Mouse (Mus musculus) left cerebral cortex, adult 2 months (tissue): Measurements from ENCODE around the gene Gipc2. TPM values are rescaled to one million over a fixed set of nuclear protein-coding genes. Genes with fewer than 3 reads are reported as not detected.

Experiments used
- DNase-seq, 2 experiments: peaks; one replicate each; pipeline ENCODE4 v3.0.0; 2021 to 2022; ENCODE audit warnings: low spot score in 2 of 2, mixed read lengths in 1 of 2; ENCODE audit errors: extremely low spot score in 1 of 2
- H3K27ac ChIP-seq: fragments of 200-600 bp; 2 replicates; pipeline ENCODE4 v1.8.1; 2022
- H3K4me3 ChIP-seq: fragments of 200-600 bp; 2 replicates; pipeline ENCODE4 v1.8.1; 2022
- CTCF ChIP-seq: fragments of 200-600 bp; IDR thresholded peaks from 2 replicates; pipeline ENCODE4 v1.8.1; 2022; ENCODE audit warnings: antibody characterized with exemption, mild to moderate bottlenecking, moderate library complexity
- intact Hi-C: fragments of 180-260 bp; cut with DNase I; formaldehyde crosslinking; loops from one replicate; pipeline ENCODE4 v1.15.1; 2025
- total RNA-seq, 2 experiments: library from RNA; stranded (reverse); gene quantifications; 2 replicates each; pipeline ENCODE4 v1.2.3; 2021

Gene Gipc2
- total RNA-seq, 2 experiments from 2014 or later: 2.8 to 3.2 TPM

DNA sequence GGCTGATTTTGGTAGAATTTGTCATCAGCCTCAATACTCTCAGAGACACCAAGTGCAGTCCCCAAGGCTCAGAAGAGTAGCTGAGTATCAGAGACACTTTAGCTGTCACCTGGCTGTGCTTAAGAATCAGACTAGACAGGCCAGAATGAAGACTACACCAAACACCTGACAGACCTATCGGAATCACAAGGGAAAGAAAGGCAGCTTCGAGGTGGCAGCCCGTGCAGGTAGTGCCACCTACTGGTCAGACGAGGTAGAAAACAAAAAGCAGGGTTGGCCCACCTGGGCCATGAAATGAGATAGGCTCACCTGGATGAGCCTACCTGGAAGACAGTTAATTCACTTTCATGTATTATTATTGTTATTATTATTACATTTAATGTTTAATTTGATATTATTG, 76.9 kb downstream of the Gipc2 start:
- intact Hi-C loops: loop anchor here (1.0 to 5.0 kb wide), 3 partner anchors 252 to 372 kb away; partner anchors contain the start of gene Ptgfr
- DNase-seq: peak in 1 of 2 experiments; percentile 43
- no peak overlapping the region for H3K4me3 ChIP-seq
- no peak overlapping the region for H3K27ac ChIP-seq
- TF ChIP-seq CTCF: peak; percentile 84

DNA sequence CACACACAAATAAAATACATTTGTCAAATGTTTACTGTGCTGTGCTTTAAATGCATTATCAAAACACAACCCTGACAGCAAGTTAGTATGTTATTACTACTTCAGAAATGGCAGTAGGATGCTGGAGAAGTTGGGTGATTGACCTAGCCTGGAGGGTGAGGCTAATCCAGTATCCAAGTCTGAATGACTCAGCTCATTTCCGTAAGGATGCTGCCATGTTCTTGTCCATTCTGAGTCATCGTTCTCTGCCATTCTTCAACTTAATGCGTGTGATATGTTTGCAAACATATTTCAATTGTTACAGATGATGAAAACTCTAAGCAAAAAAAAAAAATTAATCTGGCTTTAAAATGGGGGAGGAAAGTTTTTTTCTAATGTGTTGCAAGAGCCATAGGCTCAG, 84.6 kb downstream of the Gipc2 start:
- H3K27ac ChIP-seq: no peak overlapping the region
- DNase-seq: no peak
- no peak overlapping the region for H3K4me3 ChIP-seq
- intact Hi-C loops: no loop called here
- no peak for TF ChIP-seq CTCF

- DNase-seq: no peak
- intact Hi-C loops: no loop called here
- H3K4me3 ChIP-seq: no peak overlapping the region
- no peak for TF ChIP-seq CTCF
- H3K27ac ChIP-seq: no peak overlapping the region
These were observed 89.9 kb downstream of the Gipc2 start for GRCm38 (mm10) chr3:152076088-152076487.

DNA sequence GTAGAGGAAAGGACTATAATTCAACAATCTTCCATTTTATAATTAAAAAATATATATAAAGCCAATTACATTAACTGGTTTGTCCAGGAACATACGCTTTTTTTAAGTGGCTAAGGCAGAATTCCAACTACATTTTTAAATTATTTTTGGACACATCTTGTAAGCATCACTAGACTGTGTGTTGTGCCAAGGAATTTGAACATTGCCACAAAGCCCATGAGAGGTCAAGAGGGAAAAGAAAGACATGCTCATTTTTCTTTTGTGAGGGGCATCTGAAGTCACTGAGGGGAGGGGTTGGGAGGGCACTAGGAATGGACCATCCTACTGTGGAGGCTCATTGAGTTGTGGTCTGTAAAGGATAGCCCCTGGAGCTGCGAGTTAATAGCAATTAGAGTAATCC, 97.0 kb downstream of the Gipc2 start:
- Histone ChIP-seq H3K4me3 (no peak overlapping the region), H3K27ac (no peak overlapping the region)
- intact Hi-C loops: no loop called here
- TF ChIP-seq CTCF: no peak
- no peak for DNase-seq

DNA sequence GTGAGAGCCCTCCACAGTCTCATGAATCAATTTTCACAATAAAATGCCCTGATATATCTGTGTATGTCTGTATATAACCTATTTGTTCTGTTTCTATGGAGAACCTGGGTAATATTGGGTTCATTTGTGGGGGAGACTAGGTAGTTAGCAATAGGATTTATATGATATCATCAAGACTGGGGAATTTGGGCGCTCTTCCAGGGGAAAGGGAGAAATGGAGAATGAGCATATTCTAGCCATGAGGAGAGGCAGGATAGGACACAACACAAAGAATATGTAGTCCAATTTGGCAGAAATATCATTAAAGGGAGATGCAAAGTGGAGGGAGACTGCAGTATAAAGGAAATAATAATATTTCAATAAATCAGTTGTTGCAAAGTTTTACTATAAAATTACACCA, 97.7 kb downstream of the Gipc2 start:
- Histone ChIP-seq H3K27ac (no peak overlapping the region), H3K4me3 (no peak overlapping the region)
- DNase-seq: no peak
- intact Hi-C loops: no loop called here
- no peak for TF ChIP-seq CTCF

- intact Hi-C loops: loop anchor here (2.0 kb wide), 2 partner anchors 230 to 292 kb away; partner anchors contain the start of gene Ptgfr
- peak; percentile 58 for TF ChIP-seq CTCF
- DNase-seq: peak in 1 of 2 experiments; percentile 20
- H3K27ac ChIP-seq: no peak overlapping the region
- H3K4me3 ChIP-seq: no peak overlapping the region
These were observed 99.3 kb downstream of the Gipc2 start for GRCm38 (mm10) chr3:152066696-152067095.

DNA sequence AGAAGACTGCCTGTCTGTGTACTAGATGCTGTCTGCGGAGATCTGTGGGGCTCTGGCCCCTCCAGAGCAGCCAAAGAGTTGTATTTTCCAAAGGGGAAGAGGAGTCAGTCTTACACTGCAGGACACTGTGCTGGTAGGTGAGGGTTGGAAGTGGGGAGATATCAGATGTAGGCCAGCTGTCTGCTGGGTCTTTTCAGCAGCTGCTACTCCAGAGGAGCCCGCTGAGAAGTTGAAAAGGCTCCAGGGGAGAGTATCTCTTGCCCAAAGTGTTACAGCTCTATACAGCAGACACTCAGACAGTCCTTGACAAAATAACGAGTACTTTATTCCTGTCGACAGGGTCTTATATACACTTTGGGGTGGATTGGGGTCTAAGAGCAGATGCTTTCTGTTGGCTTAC, 100.2 kb downstream of the Gipc2 start:
- no peak for TF ChIP-seq CTCF
- intact Hi-C loops: loop anchor here (2.0 kb wide), 2 partner anchors 229 to 291 kb away; partner anchors contain the start of gene Ptgfr
- no peak overlapping the region for H3K27ac ChIP-seq

GRCm38 (mm10) chr3:152064166-152064565, 101.9 kb downstream of the Gipc2 start:
- no peak for TF ChIP-seq CTCF
- Histone ChIP-seq H3K27ac (no peak overlapping the region), H3K4me3 (no peak overlapping the region)
- DNase-seq: no peak
- intact Hi-C loops: no loop called here

More for the DNA sequence above, 100.2 kb downstream of the Gipc2 start:
- no peak for DNase-seq
- no peak overlapping the region for H3K4me3 ChIP-seq

DNA sequence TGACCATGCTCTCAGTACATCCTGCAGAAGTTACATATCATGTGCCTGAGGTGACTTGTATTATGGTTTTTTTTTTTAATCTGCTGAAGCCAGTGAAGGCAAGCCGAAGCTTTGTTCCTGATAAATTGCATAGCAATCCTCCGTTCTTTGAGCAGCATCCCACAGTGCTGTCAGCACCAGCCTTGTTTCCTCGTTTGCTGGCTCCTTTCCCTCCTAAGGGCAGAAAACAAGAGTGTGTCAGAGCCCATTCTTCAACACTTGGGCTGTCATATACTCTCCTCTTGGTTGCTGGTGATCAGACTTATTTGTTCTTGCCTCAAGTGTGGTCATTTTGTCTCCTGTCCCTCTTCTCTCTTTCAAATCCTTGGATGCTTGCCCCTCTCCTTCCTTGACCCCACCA, 103.2 kb downstream of the Gipc2 start:
- Histone ChIP-seq H3K27ac (no peak overlapping the region), H3K4me3 (no peak overlapping the region)
- no peak for TF ChIP-seq CTCF
- no peak for DNase-seq
- intact Hi-C loops: no loop called here

DNA sequence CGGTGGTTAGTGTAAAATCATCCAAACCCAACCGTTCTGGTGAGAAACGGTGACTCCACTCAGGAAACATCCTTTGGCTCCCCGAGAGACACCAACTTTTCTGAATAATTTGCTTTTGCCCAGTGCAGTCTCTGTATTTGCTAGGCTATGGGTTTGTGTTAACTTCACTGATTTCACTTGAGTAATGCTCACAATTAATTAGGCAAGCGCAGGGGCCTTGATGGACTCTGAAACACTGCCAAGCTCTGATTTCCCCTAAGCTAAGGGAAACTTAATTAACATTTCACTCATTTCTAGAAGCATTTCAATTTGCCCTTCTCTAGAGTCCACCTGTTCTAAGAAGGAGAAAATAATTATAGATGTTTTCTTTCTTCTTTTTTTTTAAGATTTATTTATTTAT, 104.9 kb downstream of the Gipc2 start:
- Histone ChIP-seq H3K4me3 (no peak overlapping the region), H3K27ac (no peak overlapping the region)
- intact Hi-C loops: no loop called here
- no peak for DNase-seq
- TF ChIP-seq CTCF: no peak

GRCm38 (mm10) chr3:152058235-152058634, 107.8 kb downstream of the Gipc2 start:
- TF ChIP-seq CTCF: no peak
- H3K4me3 ChIP-seq: no peak overlapping the region
- no peak overlapping the region for H3K27ac ChIP-seq
- intact Hi-C loops: no loop called here
- DNase-seq: no peak

DNA sequence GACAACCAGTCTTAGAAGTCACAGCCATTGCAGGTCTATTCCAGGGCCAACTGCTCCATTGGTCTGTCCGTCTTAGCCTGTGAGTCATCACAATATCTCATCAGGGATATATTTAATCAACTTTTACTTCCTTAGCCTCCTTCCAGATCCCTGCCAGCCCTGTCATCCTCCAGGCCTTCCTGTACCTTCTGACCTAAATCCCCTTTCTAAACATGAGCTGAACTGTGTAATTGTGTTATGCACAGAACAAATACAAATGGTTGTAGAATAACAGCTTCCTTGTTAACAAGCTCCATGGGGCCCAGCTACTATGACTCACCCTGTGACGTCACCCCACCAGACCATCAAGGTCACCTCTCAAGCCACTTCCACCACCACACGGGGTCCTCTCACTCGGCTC, 111.8 kb downstream of the Gipc2 start:
- Histone ChIP-seq H3K4me3 (no peak overlapping the region), H3K27ac (no peak overlapping the region)
- no peak for DNase-seq
- intact Hi-C loops: no loop called here
- TF ChIP-seq CTCF: no peak

DNA sequence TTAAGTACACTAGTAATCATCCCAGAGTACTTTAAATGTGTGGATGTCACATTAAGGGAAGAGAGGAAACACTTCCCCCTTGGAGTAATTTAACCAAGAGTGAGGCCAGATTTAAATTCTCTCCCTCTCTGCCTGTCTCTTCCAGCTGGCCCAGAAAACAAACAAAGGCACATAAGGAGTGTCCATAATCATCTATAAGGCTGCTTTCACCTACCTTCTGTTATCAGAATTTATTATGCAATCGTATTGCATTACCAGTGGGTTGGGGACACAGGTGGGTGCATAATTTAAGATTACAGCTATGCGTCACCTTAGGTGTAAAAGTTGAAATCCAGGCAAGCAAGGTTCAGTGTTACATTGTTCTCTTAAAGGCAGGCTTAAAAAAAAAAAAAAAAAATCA, 114.1 kb downstream of the Gipc2 start:
- no peak for TF ChIP-seq CTCF
- intact Hi-C loops: no loop called here

More for the DNA sequence above, 114.1 kb downstream of the Gipc2 start:
- no peak overlapping the region for H3K27ac ChIP-seq
- no peak for DNase-seq
- H3K4me3 ChIP-seq: no peak overlapping the region
